In the genomic region with DNA sequence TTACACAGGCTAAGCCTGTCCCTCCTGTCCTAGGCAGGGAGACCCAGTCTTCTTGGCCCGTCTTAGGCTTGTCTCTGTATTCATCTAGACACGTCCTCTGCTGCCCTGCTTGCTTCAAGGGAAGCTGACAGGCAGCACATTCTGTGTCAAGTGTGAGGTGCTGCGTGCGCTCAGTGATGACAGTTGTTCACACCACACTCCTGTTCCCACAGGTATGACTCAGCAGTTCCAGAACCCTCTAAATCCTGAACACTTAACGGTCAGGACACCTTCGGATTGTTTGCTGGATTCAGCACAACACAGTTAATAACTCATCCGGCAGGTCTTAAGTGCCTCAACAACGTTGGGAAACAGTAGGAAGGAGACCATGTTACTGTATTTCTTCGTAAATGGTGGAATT, we compare ENCODE assay signal across 25 mouse cellular contexts.
A peak's percentile ranks its signal among the peaks of the same experiment; 100 is the strongest.
DNase-seq lines count a peak whose midpoint lies in the region; ATAC-seq and TF ChIP-seq lines count a peak whose summit lies in the region.
"Had no signal": no experiment of that assay in that cellular context is flagged by ENCODE, and none has a peak within 500 bp of the region (broad histone marks: within the 10 kb centered on the region; RNA-seq: fewer than 3 reads in every experiment).

No protein-coding gene starts in this region.

- peak; percentile 31; the same call in 1 of the 2 replicates for ATAC-seq in frontal cortex, adult (ENCODE audit: low TSS enrichment)
- 0 out of 2 replicates have a peak, but pooled peaks have one; percentile 36 for ATAC-seq in hindbrain, postnatal 0 days
- ATAC-seq in hindbrain, embryonic 12.5 days (ENCODE audit: low FRiP score) = no peak
- peak; percentile 40 for ATAC-seq in lung, postnatal 0 days
- ATAC-seq: intestine, postnatal 0 days; Patski had no signal

- 71% methylated on average over 9 of the region's 9 CpGs for WGBS in hindbrain, postnatal 0 days
- WGBS in hindbrain, embryonic 12.5 days = 83% methylated on average over 9 of the region's 9 CpGs
- 26% methylated on average over 9 of the region's 9 CpGs for WGBS in lung, postnatal 0 days

- H3K4me2 ChIP-seq in hindbrain, postnatal 0 days (ENCODE audit: low read depth, low read length) = no peak overlapping the region
- H3K4me2 ChIP-seq in hindbrain, embryonic 12.5 days (replicated peaks) = no peak overlapping the region
- H3K4me2 ChIP-seq in lung, postnatal 0 days (replicated peaks; ENCODE audit: low read depth, low read length) = no peak overlapping the region
- H3K4me2 ChIP-seq: embryonic facial prominence, embryonic 12.5 days; embryonic facial prominence, embryonic 15.5 days; heart, embryonic 13.5 days; hindbrain, embryonic 14.5 days had no signal

- no peak for TF ChIP-seq CTCF in hindbrain, postnatal 0 days (IDR thresholded peaks at IDR 0.05; ENCODE audit: low read depth)
- no peak for TF ChIP-seq CTCF in lung, postnatal 0 days (IDR thresholded peaks at IDR 0.05)

- no peak for DNase-seq in frontal cortex, postnatal 14 days (ENCODE audit: low spot score in 2 of 2)
- DNase-seq in hindbrain, postnatal 0 days (ENCODE audit: low spot score) = no peak
- DNase-seq in lung, postnatal 0 days (ENCODE audit: low spot score) = peak; percentile 11
- no peak for DNase-seq in lung, postnatal 36 days
- peak; percentile 65 for DNase-seq in brain, adult 2 months (ENCODE audit: low read depth, low spot score)
- no peak for DNase-seq in cerebellum, adult 9-10 months
- DNase-seq: adrenal gland, adult 2 months; adrenal gland, postnatal 14 days; B cell, adult 2 months; cerebellum, adult 18-20 months; cerebellum, adult 9-11 months; cerebellum, postnatal 25 days; heart, adult 18-20 months; kidney, adult 9 months had no signal

- H3K4me1 ChIP-seq in hindbrain, postnatal 0 days (ENCODE audit: insufficient read depth, low read length) = 0 out of 2 replicates have a peak, but pooled peaks cover 8% of the 10 kb centered on the region
- H3K4me1 ChIP-seq in hindbrain, embryonic 12.5 days = peaks cover 13% of the 10 kb centered on the region
- H3K4me1 ChIP-seq in lung, postnatal 0 days (ENCODE audit: insufficient read depth, low read depth, low read length) = no peaks in the 10 kb centered on the region
- H3K4me1 ChIP-seq: embryonic facial prominence, embryonic 15.5 days; heart, embryonic 13.5 days had no signal

- no peak overlapping the region for H3K9ac ChIP-seq in hindbrain, postnatal 0 days (replicated peaks; ENCODE audit: low read length)
- H3K9ac ChIP-seq in hindbrain, embryonic 12.5 days = no peak overlapping the region
- H3K9ac ChIP-seq in lung, postnatal 0 days (replicated peaks; ENCODE audit: low read depth) = no peak overlapping the region
- H3K9ac ChIP-seq: embryonic facial prominence, embryonic 12.5 days; embryonic facial prominence, embryonic 15.5 days; heart, embryonic 13.5 days; hindbrain, embryonic 14.5 days had no signal

- TF ChIP-seq EP300 in lung, postnatal 0 days (IDR thresholded peaks at IDR 0.05) = no peak

- no peak overlapping the region for H3K4me3 ChIP-seq in hindbrain, postnatal 0 days (ENCODE audit: low read length)
- H3K4me3 ChIP-seq in hindbrain, embryonic 12.5 days = no peak overlapping the region
- H3K4me3 ChIP-seq in lung, postnatal 0 days (ENCODE audit: low read depth, low read length) = no peak overlapping the region
- H3K4me3 ChIP-seq: embryonic facial prominence, embryonic 12.5 days; embryonic facial prominence, embryonic 15.5 days; heart, embryonic 13.5 days; hindbrain, embryonic 10.5 days had no signal

- no peaks in the 10 kb centered on the region for H3K27me3 ChIP-seq in hindbrain, postnatal 0 days (ENCODE audit: insufficient read depth, low read length)
- no peaks in the 10 kb centered on the region for H3K27me3 ChIP-seq in hindbrain, embryonic 12.5 days
- H3K27me3 ChIP-seq in lung, postnatal 0 days (replicated peaks; ENCODE audit: insufficient read depth, low read length) = no peaks in the 10 kb centered on the region
- H3K27me3 ChIP-seq: CH12.LX; embryonic facial prominence, embryonic 12.5 days; embryonic facial prominence, embryonic 15.5 days; heart, embryonic 13.5 days had no signal

- no peaks in the 10 kb centered on the region for H3K36me3 ChIP-seq in hindbrain, postnatal 0 days (ENCODE audit: insufficient read depth, low read length)
- no peaks in the 10 kb centered on the region for H3K36me3 ChIP-seq in hindbrain, embryonic 12.5 days
- no peaks in the 10 kb centered on the region for H3K36me3 ChIP-seq in lung, postnatal 0 days (ENCODE audit: insufficient read depth, low read length)
- H3K36me3 ChIP-seq: embryonic facial prominence, embryonic 12.5 days; embryonic facial prominence, embryonic 15.5 days; G1E; heart, embryonic 13.5 days; hindbrain, embryonic 10.5 days had no signal

- H3K9me3 ChIP-seq in hindbrain, postnatal 0 days (ENCODE audit: low read length) = no peaks in the 10 kb centered on the region
- no peaks in the 10 kb centered on the region for H3K9me3 ChIP-seq in hindbrain, embryonic 12.5 days (replicated peaks)
- H3K9me3 ChIP-seq in lung, postnatal 0 days (ENCODE audit: low read length) = no peaks in the 10 kb centered on the region
- H3K9me3 ChIP-seq: embryonic facial prominence, embryonic 12.5 days; embryonic facial prominence, embryonic 15.5 days; G1E; heart, embryonic 13.5 days; hindbrain, embryonic 10.5 days had no signal

- no peak overlapping the region for H3K27ac ChIP-seq in hindbrain, postnatal 0 days
- H3K27ac ChIP-seq in hindbrain, embryonic 12.5 days = no peak overlapping the region
- H3K27ac ChIP-seq in lung, postnatal 0 days (ENCODE audit: low read length) = no peak overlapping the region
- H3K27ac ChIP-seq: embryonic facial prominence, embryonic 12.5 days; embryonic facial prominence, embryonic 15.5 days; heart, embryonic 13.5 days; hindbrain, embryonic 10.5 days had no signal

Comparison
In these comparisons a context has a peak if more than half of its experiments do, and no peak if none do; other contexts are left out.
1. DNase-seq: peak in lung, postnatal 0 days (single experiment) and brain, adult 2 months (single experiment); none in frontal cortex, postnatal 14 days (0 of 2), hindbrain, postnatal 0 days (single experiment), lung, postnatal 36 days (single experiment) and cerebellum, adult 9-10 months (single experiment).